Mouse (Mus musculus) left cerebral cortex, adult 9 months (tissue): ENCODE results near the gene Gm9821.
A peak's percentile ranks its signal among the peaks of the same experiment; 100 is the strongest.

Experiments
- DNase-seq, 2 experiments: peaks; one replicate each; pipeline ENCODE4 v3.0.0; 2022; ENCODE audit warnings: low spot score in 2 of 2

Gm9821 gene

GRCm38 (mm10) chr2:91926949-91927348 lies 18.6 kb upstream of the Gm9821 start, which contains the start of gene Chrm4:
Chrm4 (plus strand) TSS chr2:91927249.
- DNase-seq, result no peak

GRCm38 (mm10) chr2:91927826-91928533 lies 17.5 kb upstream of the Gm9821 start:
- DNase-seq, result peak in 1 of 2 experiments; percentile 90

GRCm38 (mm10) chr2:91928534-91929350 lies 16.8 kb upstream of the Gm9821 start:
- DNase-seq, result no peak

- no peak for DNase-seq
Observed at GRCm38 (mm10) chr2:91929455-91929854, 16.0 kb upstream of the Gm9821 start.

- DNase-seq, result no peak
Observed at GRCm38 (mm10) chr2:91929936-91930335, 15.6 kb upstream of the Gm9821 start.

GRCm38 (mm10) chr2:91930761-91931291 lies 14.7 kb upstream of the Gm9821 start:
- DNase-seq, result no peak

GRCm38 (mm10) chr2:91931328-91932159 lies 14.0 kb upstream of the Gm9821 start:
- no peak for DNase-seq

- DNase-seq, result no peak
Observed at GRCm38 (mm10) chr2:91932160-91932711, 13.3 kb upstream of the Gm9821 start, which contains the start of gene Mdk. Mdk (minus strand) TSS chr2:91932297.

- no peak for DNase-seq
Observed at GRCm38 (mm10) chr2:91932737-91933350, 12.7 kb upstream of the Gm9821 start.

GRCm38 (mm10) chr2:91933471-91933870 lies 12.0 kb upstream of the Gm9821 start:
- DNase-seq, result no peak

- no peak for DNase-seq
Observed at GRCm38 (mm10) chr2:91934016-91934415, 11.5 kb upstream of the Gm9821 start.

- DNase-seq, result no peak
Observed at GRCm38 (mm10) chr2:91934826-91935525, 10.5 kb upstream of the Gm9821 start.

GRCm38 (mm10) chr2:91936154-91936553 lies 9.3 kb upstream of the Gm9821 start:
- DNase-seq, result peak in 1 of 2 experiments; percentile 80

- no peak for DNase-seq
Observed at GRCm38 (mm10) chr2:91939303-91939935, 6.1 kb upstream of the Gm9821 start.

- no peak for DNase-seq
Observed at GRCm38 (mm10) chr2:91942356-91942755, 3.1 kb upstream of the Gm9821 start.

GRCm38 (mm10) chr2:91944170-91944950 lies 1.1 kb upstream of the Gm9821 start:
- DNase-seq, result peak in 1 of 2 experiments; percentile 82

- DNase-seq, result no peak
Observed at GRCm38 (mm10) chr2:91946836-91947235, 1.3 kb downstream of the Gm9821 start.

GRCm38 (mm10) chr2:91947397-91948150 lies 2.1 kb downstream of the Gm9821 start:
- peak in 1 of 2 experiments; percentile 63 for DNase-seq
